Mouse (Mus musculus) gastrocnemius, adult 8-10 months (tissue): Measurements from ENCODE around the gene Cplane1. TPM values are rescaled to one million over a fixed set of nuclear protein-coding genes. Genes with fewer than 3 reads are reported as not detected.

Source experiments
- DNase-seq, 2 experiments: peaks; one replicate each; pipeline ENCODE4 v3.0.0; 2022; ENCODE audit warnings: low spot score in 2 of 2
- total RNA-seq, 4 experiments: library from RNA; stranded (reverse); gene quantifications; 2 replicates each; pipeline ENCODE4 v1.2.4; 2022

The Cplane1 gene
- total RNA-seq, 4 experiments from 2014 or later = 1.7 to 3.8 (median 2.7) TPM

DNA sequence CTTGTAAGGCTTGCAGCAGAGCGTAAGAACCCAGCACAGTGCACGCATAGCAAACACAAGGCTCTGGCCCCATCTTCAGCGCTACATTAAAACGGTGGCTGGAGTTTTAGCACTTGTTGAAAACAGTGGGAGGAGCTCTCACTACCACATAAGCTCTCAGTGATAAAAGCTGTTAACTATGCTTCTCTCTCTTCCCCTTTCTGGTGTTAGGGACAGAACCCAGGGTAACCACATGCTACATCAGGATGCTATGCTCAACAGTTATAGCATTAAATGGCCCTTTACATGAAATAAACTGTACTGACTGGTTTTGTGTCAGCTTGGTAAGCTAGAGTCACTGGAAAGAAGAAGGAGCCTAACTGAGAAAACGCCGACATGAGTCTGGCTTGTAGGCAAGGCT, 125.2 kb downstream of the Cplane1 start:
- no peak for DNase-seq

DNA sequence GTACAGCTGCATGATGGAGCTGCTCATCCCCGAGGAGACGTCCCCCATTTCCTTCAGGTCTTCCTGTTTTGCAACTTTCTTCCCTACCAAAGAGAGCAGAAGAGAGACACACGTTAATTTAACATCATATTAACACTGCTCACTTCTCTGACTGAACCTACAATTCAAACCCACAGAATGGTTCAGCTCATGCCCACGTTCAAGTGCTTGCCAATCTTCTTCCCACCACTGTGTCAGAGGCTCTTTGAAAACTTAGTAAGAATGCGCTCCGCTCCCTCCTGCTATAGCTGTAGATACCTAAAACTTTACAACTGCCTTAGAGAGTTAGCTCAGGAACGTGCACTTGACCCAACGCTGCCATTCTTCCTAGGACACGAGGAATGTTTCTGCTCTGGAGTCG, 134.0 kb downstream of the Cplane1 start:
- DNase-seq = no peak

DNA sequence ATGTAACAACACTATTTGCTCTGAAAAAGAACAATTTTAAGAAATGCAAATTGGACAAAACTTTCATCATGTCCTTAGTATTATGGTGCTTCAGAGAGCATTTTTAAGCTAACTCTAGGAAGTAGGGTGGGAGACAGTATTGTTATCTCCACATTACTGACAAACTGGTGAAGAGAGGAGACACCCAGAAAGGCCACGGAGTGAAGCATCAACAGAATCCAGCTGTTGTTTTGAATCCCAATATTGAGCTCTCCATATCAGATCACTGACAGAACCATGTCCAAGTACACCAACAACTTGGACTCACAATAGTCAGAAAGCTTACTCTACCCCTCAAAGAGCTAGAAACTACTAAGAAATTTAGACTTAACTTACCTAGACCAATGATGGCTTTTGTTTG, 136.6 kb downstream of the Cplane1 start:
- no peak for DNase-seq

DNA sequence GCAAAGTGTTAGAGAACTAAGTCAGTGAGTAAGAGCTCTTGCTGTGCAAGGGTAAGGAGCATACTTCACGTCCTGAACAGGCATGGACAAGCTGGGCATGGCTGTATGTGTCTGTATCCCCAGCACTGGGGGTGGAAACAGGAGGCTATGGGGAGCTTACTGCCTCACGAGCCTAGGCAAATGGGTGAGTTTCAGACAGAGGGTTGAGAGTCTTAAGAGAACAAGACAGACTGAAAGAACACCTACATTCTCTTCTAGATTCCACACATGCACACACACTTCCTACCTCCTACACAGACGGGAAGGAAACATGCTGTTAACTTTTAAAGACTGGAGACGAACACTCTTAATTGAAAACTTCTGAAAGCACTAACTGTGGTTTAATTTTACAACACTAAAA, 148.5 kb downstream of the Cplane1 start:
- no peak for DNase-seq

- no peak for DNase-seq
Measured at GRCm38 (mm10) chr15:8319191-8319590, 150.3 kb downstream of the Cplane1 start.

Other genes with a start within 250 kb of the Cplane1 start
- gene Wdr70, start 69.9 kb upstream of the Cplane1 start, total RNA-seq = 10 to 100 TPM; 20.3 to 22.8 (median 21.2) TPM
- gene Nup155, start 59.8 kb upstream of the Cplane1 start, total RNA-seq = 1 to 10 TPM; 8.5 to 9.0 (median 8.8) TPM